Mouse (Mus musculus) ES-Bruce4 (cell line): ENCODE measurements around the gene Tbc1d22a. TPM values are rescaled to one million over a fixed set of nuclear protein-coding genes. Genes with fewer than 3 reads are reported as not detected.
A peak's percentile ranks its signal among the peaks of the same experiment; 100 is the strongest.

Experiments used
- H3K27ac ChIP-seq: 2 replicates; pipeline ENCODE4 v1.5.1; 2012; ENCODE audit warnings: low read length, inconsistent platforms; ENCODE audit not compliant: insufficient read depth
- H3K27me3 ChIP-seq: 2 replicates; pipeline ENCODE4 v1.6.1; 2012; ENCODE audit warnings: mild to moderate bottlenecking, low read length, inconsistent platforms; ENCODE audit not compliant: control insufficient read depth, poor library complexity, insufficient read depth, severe bottlenecking
- H3K36me3 ChIP-seq: 2 replicates; pipeline ENCODE4 v1.6.1; 2012; ENCODE audit warnings: inconsistent platforms, mild to moderate bottlenecking, low read length, moderate library complexity; ENCODE audit not compliant: control insufficient read depth, poor library complexity, insufficient read depth, severe bottlenecking
- H3K4me1 ChIP-seq: one replicate; pipeline ENCODE4 v1.8.1; 2011; ENCODE audit warnings: low read length; ENCODE audit not compliant: control insufficient read depth, insufficient read depth
- H3K4me3 ChIP-seq: 2 replicates; pipeline ENCODE4 v1.5.1; 2011; ENCODE audit warnings: low read depth, mild to moderate bottlenecking, low read length
- H3K9ac ChIP-seq: 2 replicates; pipeline ENCODE4 v1.6.1; 2012; ENCODE audit warnings: low read depth, mild to moderate bottlenecking, inconsistent platforms; ENCODE audit not compliant: poor library complexity, severe bottlenecking
- H3K9me3 ChIP-seq: replicated peaks from 2 replicates; pipeline ENCODE4 v1.6.1; 2012; ENCODE audit warnings: mild to moderate bottlenecking, low read length, inconsistent platforms; ENCODE audit not compliant: control insufficient read depth, poor library complexity, insufficient read depth, severe bottlenecking
- CTCF ChIP-seq: IDR thresholded peaks from one replicate; pipeline ENCODE4 v1.8.1; 2011; ENCODE audit warnings: low read depth, low read length
- EP300 ChIP-seq: IDR thresholded peaks from 2 replicates; pipeline ENCODE4 v1.6.1; 2011; ENCODE audit warnings: low read depth, low read length; ENCODE audit not compliant: insufficient read depth
- POLR2A ChIP-seq: IDR thresholded peaks from one replicate; pipeline ENCODE4 v1.8.1; 2011; ENCODE audit warnings: low read length; ENCODE audit not compliant: insufficient read depth
- polyA plus RNA-seq: library from polyadenylated mRNA; stranded (reverse); fragments of >200 nt; gene quantifications from 2 replicates; pipeline ENCODE4 v1.2.4, GENCODE M21; 2011; ENCODE audit warnings: low read depth; ENCODE audit not compliant: missing spikeins, insufficient read depth, insufficient read length

Gene Tbc1d22a
- polyA plus RNA-seq, 1 experiment = 14.1 TPM

- no peak overlapping the region for H3K27ac ChIP-seq
- H3K9me3 ChIP-seq = no peaks in the 10 kb centered on the region
- no peak for TF ChIP-seq EP300
- no peak for TF ChIP-seq CTCF
- no peak for TF ChIP-seq POLR2A
Measured at GRCm38 (mm10) chr15:86383278-86383677, 169.0 kb downstream of the Tbc1d22a start.

GRCm38 (mm10) chr15:86385436-86385835, 171.2 kb downstream of the Tbc1d22a start:
- Histone ChIP-seq H3K27me3 (no peaks in the 10 kb centered on the region), H3K27ac (no peak overlapping the region), H3K4me3 (no peak overlapping the region), H3K9ac (no peak overlapping the region), H3K9me3 (no peaks in the 10 kb centered on the region), H3K36me3 (no peaks in the 10 kb centered on the region), H3K4me1 (no peaks in the 10 kb centered on the region)
- TF ChIP-seq EP300 (no peak), CTCF (no peak), POLR2A (no peak)

More at GRCm38 (mm10) chr15:86383278-86383677, 169.0 kb downstream of the Tbc1d22a start:
- H3K9ac ChIP-seq = no peak overlapping the region
- H3K36me3 ChIP-seq = no peaks in the 10 kb centered on the region
- H3K27me3 ChIP-seq = no peaks in the 10 kb centered on the region
- H3K4me3 ChIP-seq = no peak overlapping the region
- H3K4me1 ChIP-seq = no peaks in the 10 kb centered on the region

- TF ChIP-seq CTCF (no peak), POLR2A (no peak), EP300 (no peak)
- Histone ChIP-seq H3K27ac (no peak overlapping the region), H3K4me1 (no peaks in the 10 kb centered on the region), H3K9me3 (no peaks in the 10 kb centered on the region), H3K36me3 (no peaks in the 10 kb centered on the region), H3K27me3 (no peaks in the 10 kb centered on the region), H3K9ac (no peak overlapping the region), H3K4me3 (no peak overlapping the region)
Measured at GRCm38 (mm10) chr15:86386325-86386724, 172.1 kb downstream of the Tbc1d22a start.

- no peaks in the 10 kb centered on the region for H3K4me1 ChIP-seq
- H3K27ac ChIP-seq = no peak overlapping the region
- no peaks in the 10 kb centered on the region for H3K36me3 ChIP-seq
- no peak overlapping the region for H3K4me3 ChIP-seq
- no peak overlapping the region for H3K9ac ChIP-seq
- H3K27me3 ChIP-seq = no peaks in the 10 kb centered on the region
- no peak for TF ChIP-seq CTCF
- TF ChIP-seq POLR2A = no peak
- TF ChIP-seq EP300 = no peak
- no peaks in the 10 kb centered on the region for H3K9me3 ChIP-seq
Measured at GRCm38 (mm10) chr15:86388597-86388996, 174.3 kb downstream of the Tbc1d22a start.

GRCm38 (mm10) chr15:86404866-86405265, 190.6 kb downstream of the Tbc1d22a start:
- no peaks in the 10 kb centered on the region for H3K36me3 ChIP-seq
- H3K4me1 ChIP-seq = no peaks in the 10 kb centered on the region
- TF ChIP-seq EP300 = no peak
- H3K4me3 ChIP-seq = no peak overlapping the region
- H3K9ac ChIP-seq = no peak overlapping the region
- H3K27me3 ChIP-seq = no peaks in the 10 kb centered on the region
- no peak overlapping the region for H3K27ac ChIP-seq
- no peaks in the 10 kb centered on the region for H3K9me3 ChIP-seq

- TF ChIP-seq CTCF (peak; percentile 85), POLR2A (no peak), EP300 (no peak)
- no peak overlapping the region for H3K4me3 ChIP-seq
- H3K9ac ChIP-seq = no peak overlapping the region
- H3K9me3 ChIP-seq = no peaks in the 10 kb centered on the region
- H3K27ac ChIP-seq = no peak overlapping the region
- no peaks in the 10 kb centered on the region for H3K27me3 ChIP-seq
- H3K36me3 ChIP-seq = no peaks in the 10 kb centered on the region
- H3K4me1 ChIP-seq = no peaks in the 10 kb centered on the region
Measured at GRCm38 (mm10) chr15:86405527-86405926, 191.3 kb downstream of the Tbc1d22a start.

GRCm38 (mm10) chr15:86409352-86409751, 195.1 kb downstream of the Tbc1d22a start:
- peak; percentile 17 for TF ChIP-seq CTCF
- TF ChIP-seq POLR2A = no peak
- no peak for TF ChIP-seq EP300
- H3K4me1 ChIP-seq = no peaks in the 10 kb centered on the region
- H3K4me3 ChIP-seq = no peak overlapping the region
- H3K36me3 ChIP-seq = no peaks in the 10 kb centered on the region
- no peaks in the 10 kb centered on the region for H3K9me3 ChIP-seq
- no peak overlapping the region for H3K9ac ChIP-seq
- no peaks in the 10 kb centered on the region for H3K27me3 ChIP-seq
- no peak overlapping the region for H3K27ac ChIP-seq
